Mouse (Mus musculus): ENCODE measurements at regions not wholly inside any gene's neighbourhood (a gene's known extent, or its start where the extent isn't known, plus 50 kb on each side); places are given as distances from the start of the nearest gene placed in this dataset.

DNA sequence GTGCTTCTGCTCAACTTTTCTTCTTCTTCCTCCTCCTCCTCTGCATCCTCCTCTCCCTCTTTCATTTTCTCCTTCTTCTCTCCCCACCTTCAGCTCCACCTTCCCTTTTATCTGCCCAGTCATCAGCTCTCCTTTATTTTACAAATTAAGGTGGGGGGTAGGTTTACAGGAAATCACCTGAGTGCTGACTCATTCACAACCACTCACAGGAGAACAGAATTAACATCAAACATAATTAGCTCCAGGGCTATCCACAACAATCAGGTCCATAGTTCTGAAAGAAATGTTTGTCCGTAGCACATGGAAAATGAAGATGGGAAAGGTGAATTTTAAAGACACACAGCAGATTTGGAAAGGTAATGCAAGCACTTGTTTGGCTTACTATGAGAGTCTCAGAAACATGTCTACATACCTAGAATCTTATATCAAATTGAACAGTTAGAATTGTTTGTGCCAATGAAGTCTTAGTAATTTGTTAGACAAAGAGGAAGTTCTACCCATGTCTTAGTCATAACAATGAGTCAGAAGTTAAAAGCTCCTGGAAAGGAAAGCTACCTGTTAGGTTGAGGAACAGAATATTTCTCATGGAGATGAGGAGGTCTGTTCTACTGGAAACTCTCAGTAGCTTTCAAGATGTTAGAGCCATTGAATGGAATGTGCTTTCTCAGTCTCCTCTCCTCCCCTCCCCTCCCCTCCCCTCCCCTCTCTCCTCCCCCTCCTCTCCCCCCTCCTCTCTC, 108.8 kb upstream of the Tgfbr2 start:
- no peak for DNase-seq (ENCODE audit: low read depth, low spot score)

DNA sequence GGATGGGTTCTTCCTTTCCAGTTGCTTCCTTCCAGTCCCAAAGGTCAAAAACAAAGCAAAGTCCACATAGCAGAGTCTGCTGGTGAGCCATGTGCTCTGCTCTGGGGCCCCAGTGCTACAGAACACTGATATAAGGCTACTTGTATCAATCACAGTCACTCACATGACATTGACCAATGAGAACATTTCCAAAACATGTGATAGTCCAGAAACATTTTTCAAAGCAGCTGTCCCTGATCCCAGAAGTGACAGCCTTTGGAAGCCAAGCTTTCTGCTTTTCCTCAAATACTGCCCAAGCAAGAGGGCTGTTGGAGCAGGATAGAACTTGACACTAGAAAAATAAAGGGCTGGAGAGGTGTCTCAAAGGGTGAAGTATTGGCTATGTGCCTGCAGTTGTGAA, 106.5 kb upstream of the Tgfbr2 start:
- no peak for DNase-seq (ENCODE audit: low read depth, low spot score)

DNA sequence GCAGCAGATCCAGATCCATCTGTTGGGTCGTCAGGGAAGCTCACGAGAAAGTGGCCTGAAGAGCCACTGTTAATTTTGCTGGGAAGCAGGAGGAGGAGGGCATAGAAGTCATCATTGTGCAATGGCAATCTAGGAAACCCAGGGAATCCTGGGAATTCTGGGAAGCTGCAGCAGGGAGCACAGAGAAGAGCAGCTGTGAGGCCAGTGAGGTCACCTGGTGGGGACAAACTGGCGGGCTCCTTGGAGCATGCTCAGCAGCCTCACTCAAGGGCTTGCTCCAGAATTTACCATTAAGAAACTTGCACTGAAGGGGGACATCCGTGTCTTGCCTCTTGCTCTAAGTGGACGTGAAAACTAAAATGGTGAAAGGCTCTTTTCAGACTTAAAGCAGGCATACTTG, 105.0 kb upstream of the Tgfbr2 start:
- DNase-seq (ENCODE audit: low read depth, low spot score), result no peak

DNA sequence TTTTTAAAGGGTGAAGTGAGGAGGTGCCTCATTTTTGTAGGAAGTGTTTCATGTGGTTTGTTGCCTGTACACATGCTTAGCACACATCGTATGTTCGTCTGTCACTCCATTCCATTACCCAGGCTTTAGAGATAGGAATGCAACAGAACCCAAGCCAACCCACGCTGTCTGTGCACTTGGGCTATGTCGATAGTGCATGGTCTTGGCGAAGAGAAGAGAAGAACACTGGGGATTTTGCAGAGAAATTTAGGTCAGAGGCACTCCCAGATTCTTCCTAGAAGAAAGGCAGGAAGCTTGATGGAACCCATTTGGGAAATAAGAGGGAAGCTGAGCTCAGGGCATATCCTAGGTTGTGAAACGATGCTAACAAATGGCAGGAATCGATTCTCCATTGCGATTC, 103.7 kb upstream of the Tgfbr2 start:
- DNase-seq (ENCODE audit: low read depth, low spot score), result no peak

DNA sequence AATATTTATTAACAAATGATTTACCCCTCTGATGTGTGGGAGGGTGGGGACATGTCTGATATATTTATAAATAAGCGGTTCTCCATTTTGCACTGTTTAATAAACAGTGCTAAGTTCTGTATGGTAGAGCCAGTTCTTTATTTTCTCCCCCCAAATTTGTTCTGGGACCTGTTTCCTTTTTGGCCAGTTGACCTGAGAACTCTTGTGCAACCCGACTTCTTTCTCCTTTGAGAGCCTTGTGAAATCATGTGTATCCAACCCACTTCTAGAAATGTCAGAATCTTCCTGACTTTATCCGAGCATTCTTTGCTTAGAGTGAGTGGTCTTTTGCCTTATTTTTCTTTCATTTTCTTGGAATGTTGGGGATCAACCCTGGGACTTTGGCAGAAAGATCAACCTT, 102.6 kb upstream of the Tgfbr2 start:
- no peak for DNase-seq (ENCODE audit: low read depth, low spot score)

DNA sequence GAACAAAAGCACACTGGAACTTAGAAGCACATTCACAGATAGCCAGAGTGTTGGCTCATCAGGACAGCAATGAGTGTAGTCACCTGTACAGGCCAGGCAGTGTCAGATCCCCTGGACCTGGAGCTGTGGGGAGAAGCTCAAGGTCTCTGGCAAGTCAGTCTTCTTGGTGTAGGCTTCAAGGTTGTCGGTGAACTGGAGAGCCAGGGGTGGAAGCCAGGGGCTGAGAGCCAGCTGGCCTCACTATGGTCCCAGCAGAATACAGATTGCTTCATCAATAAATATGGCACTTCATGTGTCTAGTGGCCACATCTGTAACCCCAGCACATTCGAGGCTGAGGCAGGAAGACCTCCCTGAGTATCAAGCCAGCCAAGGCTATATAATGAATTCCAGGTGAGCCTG, 101.0 kb upstream of the Tgfbr2 start:
- DNase-seq (ENCODE audit: low read depth, low spot score), result no peak

DNA sequence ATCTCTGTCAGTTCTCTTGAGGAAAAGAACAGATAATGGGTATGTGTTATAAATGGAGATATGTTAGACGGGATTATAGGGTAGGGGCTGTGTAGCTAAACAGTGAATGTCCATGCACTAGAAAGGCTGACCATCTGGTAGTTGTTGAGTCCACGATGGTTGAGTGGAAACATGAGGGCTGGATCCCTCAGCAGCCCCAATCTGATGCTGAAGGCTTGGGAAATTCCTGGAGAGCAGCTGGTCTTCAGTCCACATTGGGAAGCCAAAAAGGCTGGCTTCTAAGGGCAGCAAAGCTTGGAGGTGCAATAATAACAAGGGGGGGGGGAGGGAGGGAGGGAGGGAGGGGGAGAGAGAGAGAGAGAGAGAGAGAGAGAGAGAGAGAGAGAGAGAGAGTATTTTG, 97.3 kb upstream of the Tgfbr2 start:
- no peak for DNase-seq (ENCODE audit: low read depth, low spot score)

DNA sequence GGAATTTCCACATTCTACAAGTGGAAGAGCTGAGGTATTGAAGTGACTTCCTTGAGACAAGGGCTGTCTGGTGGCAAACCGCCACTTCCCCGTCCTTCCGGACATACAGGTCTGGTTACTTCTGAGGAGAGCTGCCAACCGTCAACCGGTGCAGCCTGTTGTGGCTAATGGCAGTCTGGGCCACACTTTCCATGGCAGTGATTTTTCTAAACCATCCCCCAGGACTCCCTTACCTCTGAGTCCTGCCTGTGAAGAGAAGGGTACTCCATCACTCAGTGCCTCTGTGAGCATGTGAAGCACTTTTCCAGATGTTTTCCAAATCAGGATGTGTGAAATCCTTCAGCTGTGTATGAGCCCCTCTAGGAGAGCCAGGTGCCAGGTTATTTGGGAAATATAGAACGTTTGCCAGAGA, 95.3 kb upstream of the Tgfbr2 start:
- peak; percentile 39 for DNase-seq (ENCODE audit: low read depth, low spot score)

DNA sequence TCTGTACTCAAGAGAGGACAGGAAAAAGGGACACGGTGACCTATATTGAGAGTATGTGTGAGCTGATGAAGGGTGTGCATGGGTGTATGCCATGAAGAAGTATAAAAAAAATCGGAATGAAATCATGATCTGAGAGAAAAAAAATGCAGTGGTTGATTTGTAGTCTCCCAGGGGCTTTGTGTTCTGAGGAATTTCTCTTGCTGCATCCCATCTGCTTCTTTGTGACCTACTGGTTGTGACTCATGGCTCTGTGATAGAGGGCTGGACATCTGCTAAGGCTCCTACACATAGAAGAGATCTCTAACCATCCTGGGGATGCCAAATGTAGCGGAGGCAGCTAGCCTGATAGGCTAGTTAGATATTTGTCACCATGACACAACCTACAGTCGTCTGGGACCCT, 92.3 kb upstream of the Tgfbr2 start:
- no peak for DNase-seq (ENCODE audit: low read depth, low spot score)

DNA sequence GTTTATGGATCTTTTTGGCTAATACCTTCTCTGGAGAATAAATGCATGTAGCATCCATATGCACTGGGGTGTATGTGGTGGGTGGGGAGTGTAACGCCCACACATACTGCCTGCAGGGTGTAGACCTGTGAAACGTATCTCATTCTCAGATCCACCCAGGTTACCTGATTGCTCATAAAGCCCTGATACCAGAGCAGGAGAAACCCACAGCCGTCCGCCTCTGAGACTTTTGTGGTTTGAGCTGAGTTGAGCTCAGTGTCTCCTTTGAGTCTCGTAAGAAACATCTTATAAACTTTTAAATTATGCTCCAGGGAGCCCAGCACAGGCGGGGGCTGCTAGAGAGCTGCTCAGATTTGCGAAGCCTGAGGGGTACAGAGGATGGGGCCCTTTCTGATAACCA, 88.7 kb upstream of the Tgfbr2 start:
- DNase-seq (ENCODE audit: low read depth, low spot score), result no peak

DNA sequence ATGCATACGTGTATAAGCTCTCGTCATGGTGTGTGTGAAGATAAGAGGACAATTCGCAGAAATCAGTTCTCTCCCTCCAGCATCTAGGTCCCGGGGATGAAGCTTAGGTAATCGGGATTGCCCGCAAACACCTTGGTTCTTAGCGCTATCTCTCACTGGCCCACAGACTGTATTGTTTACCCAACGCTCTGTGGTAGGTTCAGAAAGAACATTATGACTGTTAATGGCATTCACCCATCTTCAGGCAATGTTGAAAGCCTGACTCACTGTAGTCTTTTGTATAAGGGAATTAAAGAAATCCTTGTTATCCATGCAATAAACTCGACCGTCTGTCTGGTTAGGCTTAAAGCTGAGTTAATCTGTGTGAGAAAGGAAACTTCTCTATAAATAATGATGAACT, 84.4 kb upstream of the Tgfbr2 start:
- DNase-seq (ENCODE audit: low read depth, low spot score), result no peak

DNA sequence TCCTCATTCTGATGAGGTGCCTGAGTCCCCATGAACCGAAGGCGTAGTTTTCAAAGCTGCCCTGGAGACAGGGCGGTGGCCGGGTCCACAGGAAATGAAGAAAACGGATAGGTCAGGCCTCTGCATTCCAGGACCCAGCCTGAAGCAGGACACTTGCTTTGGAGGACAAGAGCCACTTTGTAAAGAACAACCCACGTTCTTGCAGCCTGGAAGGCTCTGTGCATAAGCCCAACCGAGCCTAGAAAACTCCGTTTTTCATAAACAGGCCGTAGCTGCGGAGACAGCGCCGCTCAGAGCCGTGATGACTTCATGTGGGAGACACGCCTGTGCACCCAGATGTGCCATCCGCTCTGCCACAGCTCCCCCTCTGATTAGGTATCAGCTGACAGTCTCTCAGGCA, 78.4 kb upstream of the Tgfbr2 start:
- peak; percentile 29 for DNase-seq (ENCODE audit: low read depth, low spot score)

DNA sequence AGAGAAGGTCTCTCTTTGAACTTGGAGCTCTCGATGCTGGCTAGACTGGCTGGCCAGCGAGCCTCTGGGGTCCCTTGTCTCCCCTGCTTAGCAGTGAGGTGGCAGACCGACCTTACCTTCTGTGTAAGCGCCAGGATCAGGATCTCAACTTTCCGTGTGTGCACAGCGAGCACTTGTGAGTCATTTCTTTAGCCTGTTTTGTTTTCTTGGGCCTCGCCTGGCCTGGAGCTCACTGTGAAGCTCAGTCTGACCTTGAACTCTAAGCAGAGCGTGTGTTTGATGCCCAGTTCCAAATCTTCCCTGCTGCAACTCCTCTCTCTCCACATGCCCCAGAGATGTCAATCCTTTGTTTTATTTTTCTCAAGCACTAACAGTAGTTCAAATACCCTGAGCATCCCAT, 77.6 kb upstream of the Tgfbr2 start:
- no peak for DNase-seq (ENCODE audit: low read depth, low spot score)

DNA sequence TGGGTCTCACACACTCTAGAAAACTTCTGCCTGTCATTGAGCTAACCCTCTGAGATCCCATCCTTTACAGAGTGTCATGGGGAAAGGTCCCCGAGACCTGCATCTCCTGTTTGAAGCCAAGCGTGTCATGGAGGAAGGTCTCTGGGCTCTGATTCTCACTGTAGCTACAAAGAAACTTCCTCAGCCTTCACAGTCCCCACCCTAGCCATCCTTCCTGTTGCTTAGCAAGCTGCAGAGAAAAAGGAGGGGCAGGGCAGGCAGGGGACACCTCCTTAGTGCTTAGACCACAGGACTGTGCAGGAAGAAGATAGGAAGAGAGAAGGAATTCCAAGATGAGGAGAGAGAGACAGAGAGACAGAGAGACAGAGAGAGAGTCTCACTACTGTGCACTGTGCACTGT, 74.6 kb upstream of the Tgfbr2 start:
- no peak for DNase-seq (ENCODE audit: low read depth, low spot score)

DNA sequence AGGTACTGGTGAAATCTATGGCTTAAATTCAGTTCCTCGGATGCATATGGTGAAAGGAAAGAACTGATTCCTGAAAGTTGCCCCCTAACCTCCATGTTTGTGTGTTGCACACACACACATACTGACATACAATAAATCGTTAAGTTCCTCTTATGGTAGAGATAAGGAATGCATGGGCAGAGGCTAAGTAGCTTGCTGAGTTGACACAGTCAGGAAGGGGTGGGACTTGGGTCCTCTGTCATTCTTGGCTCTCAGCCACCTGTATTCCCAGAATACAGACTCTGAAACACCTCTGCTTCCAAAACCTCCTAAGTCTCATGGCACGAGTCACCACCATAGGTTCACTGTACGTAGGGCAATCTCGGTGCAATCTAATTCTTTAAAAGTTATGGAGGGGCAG, 70.0 kb upstream of the Tgfbr2 start:
- no peak for DNase-seq (ENCODE audit: low read depth, low spot score)

DNA sequence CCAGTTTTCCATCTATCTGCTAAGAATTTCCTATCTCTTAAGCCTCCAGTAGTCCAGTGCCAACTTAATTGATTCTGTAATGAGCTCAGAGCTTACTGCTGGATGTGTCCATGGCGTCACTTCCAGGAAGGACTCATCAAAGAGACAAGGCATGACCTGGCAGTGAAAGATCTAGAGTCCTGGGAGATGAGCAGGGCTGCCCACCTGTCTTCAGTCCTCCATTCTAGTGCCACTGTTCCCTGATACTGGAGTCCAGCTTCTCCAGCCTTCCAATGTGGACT, 69.4 kb upstream of the Tgfbr2 start:
- no peak for DNase-seq (ENCODE audit: low read depth, low spot score)

DNA sequence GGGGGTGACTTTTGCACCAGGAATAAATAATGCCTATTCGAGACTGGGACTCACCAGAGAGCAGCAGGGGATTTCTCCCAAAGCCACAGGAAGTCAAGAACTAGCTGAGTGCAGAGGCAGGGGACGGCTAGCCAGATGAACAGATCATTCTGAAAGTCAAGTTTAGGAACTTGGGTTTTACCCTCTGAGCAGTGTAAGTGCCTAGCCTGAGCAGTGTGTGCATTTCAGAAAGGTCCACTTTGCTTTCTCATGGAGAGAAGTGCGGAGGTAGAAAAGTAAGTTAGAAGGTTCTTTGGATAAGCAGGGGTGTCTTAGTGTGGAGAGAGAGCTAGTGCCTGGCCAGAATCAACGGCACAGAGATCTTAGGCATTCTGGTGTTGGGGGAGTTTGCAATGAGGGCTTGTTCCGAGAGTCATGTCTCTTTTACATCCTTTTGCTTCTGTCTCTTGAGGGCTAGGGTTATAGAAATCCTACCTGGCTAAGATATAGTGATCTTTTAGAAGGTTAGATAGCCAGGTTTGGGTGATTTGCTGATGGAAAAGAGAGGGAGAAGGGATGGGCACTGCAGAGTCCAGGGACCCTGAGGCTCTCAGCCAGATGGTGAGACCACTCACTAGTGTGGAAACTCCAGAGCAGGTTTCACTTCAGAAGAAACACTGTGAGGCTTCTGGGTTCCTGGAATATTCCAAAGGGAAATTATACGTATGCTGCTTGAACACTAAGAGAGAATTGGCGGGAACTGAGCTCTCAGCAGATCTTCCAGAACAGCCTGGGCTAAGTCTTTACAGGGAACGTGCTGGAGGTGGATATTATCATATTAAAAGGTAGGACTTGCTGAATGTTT, 68.8 kb upstream of the Tgfbr2 start:
- no peak for DNase-seq (ENCODE audit: low read depth, low spot score)

DNA sequence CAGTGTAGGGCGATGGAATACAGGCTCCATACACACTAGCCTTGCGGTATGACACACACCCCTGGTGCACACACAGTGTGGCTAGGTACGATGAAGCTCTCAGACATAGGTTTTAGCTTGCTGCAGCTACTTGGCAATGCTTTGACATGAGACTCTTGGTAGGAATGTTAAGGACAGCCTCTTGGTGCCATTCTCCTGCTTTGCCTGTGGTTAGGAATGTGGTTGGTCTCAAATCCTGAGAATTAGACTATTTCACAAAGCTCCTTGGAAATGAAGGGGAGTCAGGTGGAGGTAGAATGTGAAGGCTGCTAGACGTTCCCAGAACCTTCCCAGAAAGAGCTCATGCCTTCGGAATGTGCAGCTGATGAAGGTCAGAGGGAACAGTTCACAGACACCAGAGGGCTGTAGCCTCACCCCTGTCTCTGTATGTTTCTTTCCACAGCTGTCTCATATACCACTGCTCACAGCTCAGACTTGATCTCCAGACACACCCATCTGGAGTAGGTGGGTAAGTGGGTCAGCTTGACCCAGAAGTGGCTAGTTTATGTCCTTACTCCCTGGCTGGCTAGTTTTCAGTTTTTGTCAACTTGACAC, 66.9 kb upstream of the Tgfbr2 start:
- DNase-seq (ENCODE audit: low read depth, low spot score), result no peak

DNA sequence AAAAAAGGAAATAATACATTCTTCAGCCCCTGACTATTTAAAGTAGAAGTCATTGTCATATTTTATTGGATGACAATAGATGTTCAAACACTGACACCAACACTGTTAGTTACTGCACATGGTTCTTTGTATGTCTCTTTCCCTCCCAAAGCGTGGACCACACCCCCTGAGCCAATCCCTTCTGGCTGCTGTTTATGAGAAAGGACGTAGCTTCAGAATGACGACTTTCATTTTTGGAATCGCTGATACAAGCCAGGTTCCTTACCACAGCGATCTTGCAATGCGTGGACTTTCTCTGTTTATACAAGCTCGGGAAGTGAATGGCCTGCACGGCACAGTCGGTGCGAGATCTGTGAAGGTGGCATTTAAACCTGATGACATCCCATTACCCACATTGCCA, 66.1 kb upstream of the Tgfbr2 start:
- DNase-seq (ENCODE audit: low read depth, low spot score), result no peak

DNA sequence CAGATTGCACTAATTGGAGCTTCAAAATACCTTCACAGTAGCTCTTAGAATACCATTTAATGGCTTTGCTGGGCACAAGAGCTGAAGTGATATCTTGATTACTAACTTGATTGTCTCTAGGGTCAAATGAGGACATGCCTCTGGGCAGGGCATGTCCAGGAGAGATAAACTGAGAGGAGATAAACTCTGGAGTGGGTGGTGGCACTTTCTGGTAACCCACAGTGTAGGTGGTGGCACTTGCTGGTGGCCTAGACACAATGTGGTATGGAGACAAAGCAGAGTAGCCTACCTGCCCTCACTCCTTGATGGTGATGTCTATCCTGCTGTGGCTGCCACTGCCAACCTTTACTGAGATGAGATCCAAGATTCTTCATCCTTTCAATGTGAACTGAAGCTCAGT, 61.7 kb upstream of the Tgfbr2 start:
- DNase-seq (ENCODE audit: low read depth, low spot score), result no peak

DNA sequence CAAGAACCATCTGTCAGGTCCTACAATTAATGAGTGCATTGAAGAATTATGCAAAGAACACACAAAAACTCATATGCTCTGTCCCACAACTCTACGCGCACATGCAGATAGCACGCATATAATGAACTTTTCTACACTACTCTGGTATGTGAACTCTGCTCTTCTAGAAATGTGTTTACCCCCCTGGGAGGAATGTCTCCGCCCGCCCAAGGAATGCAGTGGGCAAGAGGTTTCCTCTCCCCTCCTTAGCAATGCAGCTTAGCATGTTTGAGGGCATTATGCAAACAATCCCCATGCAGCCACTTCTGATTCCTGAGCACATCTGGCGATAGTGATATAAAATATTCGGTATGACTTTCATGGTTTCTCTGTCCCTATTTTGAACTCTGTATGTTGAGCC, 59.0 kb upstream of the Tgfbr2 start:
- DNase-seq (ENCODE audit: low read depth, low spot score), result no peak

DNA sequence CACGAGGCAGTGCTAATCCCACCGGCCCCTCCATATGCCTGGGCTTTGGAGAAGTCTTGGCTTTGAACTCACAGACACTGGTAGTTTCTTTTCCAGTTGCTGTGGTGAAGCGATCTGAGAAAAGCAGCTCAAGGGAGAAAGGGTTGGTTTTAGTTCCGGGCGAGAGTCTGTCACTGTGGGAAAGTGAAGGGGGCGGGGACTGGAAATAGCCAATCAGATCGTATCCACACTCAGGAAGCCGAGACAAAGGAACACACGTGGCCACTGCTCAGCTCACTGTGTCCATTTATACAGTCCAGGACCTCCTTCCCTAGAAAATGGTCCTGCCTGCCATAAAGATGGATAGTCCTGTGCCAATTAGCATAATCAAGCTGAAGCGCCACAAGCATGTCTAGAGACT, 57.2 kb upstream of the Tgfbr2 start:
- DNase-seq (ENCODE audit: low read depth, low spot score), result no peak
